Mouse (Mus musculus) erythroblast, adult 5-6 weeks (primary cell): Measurements from ENCODE around the gene Rab3d. TPM values are rescaled to one million over a fixed set of nuclear protein-coding genes. Genes with fewer than 3 reads are reported as not detected.
"Not testable (repeated sequence)": the region's sequence is repeated elsewhere in the genome, so short reads cannot be mapped to it uniquely, and the experiment has no call there.

Experiments
- ATAC-seq: replicated peaks from 2 replicates; pipeline ENCODE4 v1.8.0; 2016; ENCODE audit warnings: moderate number of reproducible peaks, mild to moderate bottlenecking, moderate TSS enrichment, inconsistent platforms; ENCODE audit not compliant: poor library complexity, low FRiP score, severe bottlenecking
- total RNA-seq, 2 experiments: library from RNA; stranded (forward) in 1 of 2; stranded (reverse) in 1 of 2; fragments of 150-400 nt in 1 of 2; fragments of 200-764, 138-1000 nt in 1 of 2; gene quantifications; 2 replicates each; pipeline versions ENCODE4 v1.2.3 to v1.2.4; 2015 to 2017; ENCODE audit warnings: low replicate concordance in 2 of 2

The Rab3d gene
- total RNA-seq, 2 experiments from 2014 or later, result 13.4 to 17.1 TPM

DNA sequence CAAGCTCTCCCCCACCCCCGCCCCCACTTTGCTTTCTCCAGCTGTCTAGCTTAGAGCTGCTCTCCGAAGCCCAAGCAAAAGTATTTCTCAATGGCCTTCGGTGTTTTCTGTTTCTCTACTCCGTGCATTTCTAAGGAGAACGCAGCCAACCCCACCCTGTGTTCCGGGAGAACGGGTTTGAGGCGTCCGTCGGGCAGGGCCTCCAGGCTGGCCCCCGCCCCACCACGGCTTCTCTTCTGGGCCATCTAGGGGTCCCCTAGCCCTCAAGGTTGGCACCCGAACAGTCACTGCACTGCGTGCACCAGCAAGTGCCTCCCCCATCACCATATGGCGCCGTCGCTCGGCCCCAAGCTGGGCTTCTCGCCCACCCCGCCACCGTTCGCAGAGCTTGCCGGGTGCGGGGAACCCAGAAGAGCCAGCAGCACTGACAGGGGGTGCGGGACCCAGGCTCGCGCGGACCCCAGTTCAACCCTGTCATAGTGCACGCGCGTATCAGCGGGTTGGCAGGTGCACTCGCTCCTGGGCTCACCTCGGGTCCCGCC is 428 bp downstream of the Rab3d start:
- ATAC-seq, result no peak

DNA sequence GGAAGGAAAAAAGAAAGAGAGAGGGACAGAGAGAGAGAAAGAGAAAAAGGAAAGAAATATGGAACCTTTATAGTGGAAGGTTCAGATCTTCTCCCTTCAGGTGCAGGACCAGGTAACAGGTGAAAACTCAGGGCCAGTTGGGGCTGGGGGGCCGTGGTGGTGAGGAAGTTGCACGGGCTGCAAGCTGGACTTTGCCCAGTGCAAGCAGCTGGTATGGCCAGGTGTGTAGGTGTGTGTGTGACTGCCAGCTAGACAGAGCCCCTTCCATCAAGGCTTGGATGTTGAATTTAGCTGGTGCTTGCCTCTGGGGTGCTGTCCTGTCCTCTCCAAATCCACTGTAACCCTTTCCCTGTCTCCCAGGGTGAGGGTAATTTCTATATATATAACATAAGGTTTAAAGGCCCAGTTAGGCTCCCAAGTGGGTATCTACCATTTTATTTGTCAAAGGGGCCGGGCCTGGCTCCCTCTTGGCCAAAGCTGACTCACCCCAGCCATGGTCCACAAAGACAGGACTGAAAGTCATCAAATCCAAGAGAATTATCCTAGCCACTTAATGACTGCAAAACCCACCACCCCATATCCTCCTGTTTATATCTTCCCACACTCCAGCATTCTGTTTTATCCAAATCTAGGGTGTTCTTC is 1.0 kb downstream of the Rab3d start:
- no peak for ATAC-seq

DNA sequence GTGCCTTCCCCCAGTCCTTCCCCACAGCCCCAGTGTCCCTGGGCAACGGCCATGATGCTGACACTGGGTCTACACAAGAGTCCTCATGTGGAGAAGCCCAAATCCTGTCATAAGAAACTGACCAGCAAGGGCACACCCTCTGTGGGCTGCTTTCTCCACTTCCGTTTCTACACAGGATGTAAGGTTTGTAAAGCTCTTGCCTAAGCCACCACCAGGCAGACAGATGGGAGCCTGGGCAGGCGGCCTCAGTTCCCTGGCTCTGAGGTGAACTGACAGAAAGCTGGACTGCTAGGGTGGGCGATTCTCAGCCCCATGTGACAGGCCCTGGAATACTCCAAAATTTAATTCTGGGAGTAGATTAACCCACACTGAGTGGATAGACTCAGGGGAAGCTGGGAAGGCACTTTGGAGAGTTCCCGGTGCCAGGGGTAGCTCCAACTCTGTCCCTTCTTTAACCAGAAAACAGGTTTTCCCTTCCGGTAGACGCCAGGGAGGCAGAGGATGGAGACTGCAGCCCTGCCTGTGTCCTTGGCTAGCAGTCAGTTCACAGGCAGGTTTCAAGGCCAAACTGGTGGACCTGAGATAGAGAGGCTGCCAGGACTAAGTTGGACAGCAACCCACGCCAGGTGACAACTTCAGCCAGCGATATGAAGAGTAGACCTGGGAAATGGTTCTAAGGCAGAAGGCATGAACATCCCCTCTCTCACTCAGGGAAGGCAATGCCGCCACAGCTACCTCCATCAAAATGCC is 8.3 kb downstream of the Rab3d start:
- no peak for ATAC-seq

DNA sequence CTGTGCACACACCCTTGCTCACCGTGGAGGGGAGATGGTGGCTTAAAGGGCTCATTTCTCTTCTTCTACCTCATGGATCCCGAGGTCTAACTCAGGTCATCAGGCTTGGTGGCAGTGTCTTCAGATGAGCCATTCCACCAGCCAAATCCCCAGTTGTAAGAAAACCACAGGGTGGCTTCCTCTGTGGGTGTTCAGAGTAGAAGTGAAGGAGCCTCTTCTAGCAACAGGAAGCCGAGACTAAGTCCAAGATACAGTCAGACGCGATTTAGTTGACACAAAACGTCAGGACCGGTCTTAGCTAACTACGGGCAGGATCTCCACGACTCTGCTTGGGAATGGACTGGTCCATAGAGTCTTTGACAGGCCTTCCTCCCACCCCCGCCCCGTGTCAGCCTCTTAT is 9.8 kb downstream of the Rab3d start:
- ATAC-seq, result no peak

DNA sequence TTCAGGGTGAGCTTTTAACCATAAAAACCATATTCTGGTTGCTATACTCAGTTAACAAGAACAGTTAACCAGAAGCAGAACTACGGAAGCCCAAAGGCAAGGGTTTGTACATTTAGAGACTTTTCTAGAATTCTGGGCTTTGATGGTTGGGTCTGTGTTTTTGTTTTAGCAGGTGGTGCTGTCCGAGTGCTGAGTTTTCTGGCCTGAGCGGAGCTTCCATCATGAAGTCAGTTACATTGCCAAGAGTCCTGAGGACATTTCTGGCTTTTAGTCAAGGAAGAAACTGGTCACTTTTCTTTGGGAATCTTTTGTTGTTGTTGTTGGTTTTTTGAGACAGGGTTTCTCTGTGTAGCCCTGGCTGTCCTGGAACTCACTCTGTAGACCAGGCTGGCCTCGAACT is 14.0 kb downstream of the Rab3d start:
- no peak for ATAC-seq

DNA sequence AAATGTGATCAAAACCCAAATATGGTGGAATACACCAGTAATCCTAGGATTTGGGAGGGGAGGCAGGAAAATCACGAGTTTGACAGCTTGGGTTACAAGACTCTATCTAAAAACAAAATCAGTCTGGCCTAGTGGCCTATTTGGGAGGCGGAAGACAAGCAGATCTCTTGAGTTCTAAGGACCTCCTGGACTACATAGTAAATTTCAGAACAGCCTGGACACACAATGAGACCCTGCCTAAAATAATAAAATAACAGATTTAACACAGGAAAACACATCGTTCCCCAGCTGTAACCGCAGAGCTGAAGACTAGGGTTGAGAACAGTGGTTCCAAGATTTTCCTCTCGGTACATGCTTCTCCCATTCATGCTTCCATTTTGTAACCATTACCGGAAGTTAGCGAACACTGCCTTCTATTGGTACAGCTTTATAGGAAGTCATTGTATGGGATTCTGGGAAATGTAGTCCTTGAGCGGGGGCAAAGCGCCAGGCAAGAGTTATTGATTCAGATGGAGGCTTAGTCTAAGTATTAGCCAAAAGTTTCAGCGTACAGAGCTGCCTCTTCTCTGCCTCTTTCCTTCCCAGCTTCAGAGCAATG is 16.7 kb downstream of the Rab3d start:
- ATAC-seq, result no peak

DNA sequence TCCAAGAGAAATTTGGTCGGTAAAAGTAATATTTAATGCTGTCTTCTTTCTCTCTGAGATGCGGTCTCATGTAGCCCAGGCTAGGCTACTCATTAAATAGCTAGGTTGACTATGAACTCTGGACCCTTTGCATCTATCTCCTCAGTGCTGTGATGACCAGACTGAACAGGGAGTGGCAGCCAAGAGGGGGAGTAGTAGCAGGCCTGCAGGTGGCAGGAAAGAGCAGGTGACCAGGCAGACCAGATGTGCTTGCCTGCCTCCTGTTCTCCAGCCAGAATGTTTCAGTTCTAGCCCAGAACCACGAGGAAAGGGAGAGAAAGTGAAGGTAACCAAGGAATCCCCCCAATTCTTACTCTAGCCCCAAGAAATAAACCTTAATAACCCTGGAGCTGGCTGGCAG is 28.8 kb downstream of the Rab3d start:
- ATAC-seq, result no peak

DNA sequence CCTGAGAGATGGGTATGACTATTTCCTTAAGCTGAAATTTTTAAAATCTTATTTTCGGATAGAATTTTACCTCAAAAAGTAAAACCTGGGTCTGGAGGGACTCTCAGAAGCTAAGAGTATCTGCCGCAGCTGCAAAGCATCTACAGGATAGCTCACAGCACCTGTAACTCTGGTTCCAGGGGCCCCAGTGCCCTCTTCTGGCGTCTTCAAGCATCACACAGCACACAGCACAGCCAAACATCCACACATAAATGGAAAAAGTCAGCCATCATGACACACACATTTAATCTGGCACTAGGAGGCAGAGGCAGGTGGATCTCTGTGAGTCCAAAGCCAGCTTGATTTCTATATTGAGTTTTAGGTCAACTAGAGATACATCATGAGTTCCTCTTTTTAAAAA is 41.4 kb downstream of the Rab3d start:
- ATAC-seq, result no peak

DNA sequence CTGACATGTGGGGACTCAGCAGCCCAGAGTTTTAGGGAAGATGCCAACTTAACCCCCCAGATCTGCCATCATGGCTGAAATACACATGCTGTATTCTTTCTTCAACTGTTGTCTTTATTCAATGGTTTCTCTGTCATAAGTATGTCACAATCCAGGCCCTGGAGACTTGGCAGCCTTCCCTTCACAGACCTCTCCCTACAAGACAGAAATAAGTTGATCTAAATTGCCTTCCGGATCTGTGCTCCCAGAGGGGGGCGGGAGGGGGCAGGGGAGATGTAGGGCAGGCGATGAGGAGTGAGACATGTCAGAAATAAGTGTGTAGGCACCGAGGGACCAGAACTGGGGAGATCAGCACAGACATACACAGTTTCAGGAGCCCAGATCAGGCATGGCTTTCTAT is 45.8 kb downstream of the Rab3d start:
- ATAC-seq, result no peak

DNA sequence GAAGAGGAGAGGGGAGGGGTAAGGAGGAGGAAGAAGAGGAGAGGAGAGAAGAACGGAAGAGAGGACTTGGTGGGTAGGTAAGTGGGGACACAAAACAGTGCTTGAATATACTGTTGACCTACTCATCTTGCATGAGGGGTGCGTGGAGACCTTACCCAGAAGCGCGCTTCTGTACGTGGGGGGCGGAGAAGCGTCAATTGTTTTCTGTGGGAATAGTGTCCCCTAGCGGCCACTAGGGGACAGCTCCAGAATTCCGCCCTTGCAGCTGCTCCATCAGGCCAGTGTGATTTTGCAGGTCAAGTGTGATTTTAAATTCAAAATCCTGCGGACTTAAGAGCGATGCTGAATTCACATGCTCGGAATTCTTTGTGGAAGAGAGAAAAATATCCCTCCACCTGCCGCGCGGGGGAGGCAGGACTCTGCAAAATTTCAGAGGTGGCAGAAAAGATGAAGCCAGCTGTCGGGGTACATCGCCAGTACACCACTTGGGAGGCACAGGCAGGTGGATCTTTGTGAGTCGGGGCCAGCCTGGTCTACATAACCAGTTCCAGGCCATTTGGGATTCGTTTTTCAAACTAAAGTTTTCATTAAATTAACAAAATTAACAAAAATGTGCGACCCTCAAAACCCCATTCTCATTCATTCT is 47.0 kb downstream of the Rab3d start:
- ATAC-seq, result no peak

DNA sequence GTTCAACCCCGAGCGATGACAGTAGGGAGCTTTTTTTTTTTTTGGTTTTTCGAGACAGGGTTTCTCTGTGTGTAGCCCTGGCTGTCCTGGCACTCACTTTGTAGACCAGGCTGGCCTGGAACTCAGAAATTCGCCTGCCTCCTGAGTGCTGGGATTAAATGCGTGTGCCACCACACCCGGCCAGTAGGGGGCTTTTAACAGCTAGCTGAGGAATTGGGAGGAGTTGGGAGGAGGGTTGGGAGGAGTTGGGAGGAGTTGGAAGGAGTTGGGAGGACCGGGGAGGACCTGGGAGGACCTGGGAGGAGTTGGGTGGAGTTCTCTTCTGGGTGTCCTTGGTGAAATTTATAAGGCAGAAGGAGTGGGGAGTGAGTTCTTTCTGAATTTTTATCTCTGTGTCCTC is 48.7 kb downstream of the Rab3d start:
- ATAC-seq, result not testable (repeated sequence)

DNA sequence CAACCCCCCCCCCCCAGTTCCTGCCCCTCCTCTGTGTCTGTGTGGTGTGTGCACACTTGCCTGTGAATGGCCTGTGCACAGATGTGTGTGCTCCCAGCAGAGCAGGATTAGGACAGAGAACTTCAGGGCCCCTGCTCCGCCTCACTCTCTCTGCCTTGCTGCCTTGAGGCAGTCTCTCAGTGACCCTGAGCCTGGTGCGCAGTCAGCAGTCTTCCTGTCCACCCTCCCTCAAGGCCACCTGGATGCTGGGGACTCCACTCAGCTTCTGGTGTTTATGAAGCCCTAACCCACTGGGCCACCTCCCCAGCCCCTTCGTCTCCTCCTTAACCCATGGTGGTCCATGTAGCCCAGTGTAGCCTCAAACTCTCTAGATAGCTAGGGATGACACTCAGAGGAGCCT is 50.3 kb downstream of the Rab3d start:
- ATAC-seq, result no peak

DNA sequence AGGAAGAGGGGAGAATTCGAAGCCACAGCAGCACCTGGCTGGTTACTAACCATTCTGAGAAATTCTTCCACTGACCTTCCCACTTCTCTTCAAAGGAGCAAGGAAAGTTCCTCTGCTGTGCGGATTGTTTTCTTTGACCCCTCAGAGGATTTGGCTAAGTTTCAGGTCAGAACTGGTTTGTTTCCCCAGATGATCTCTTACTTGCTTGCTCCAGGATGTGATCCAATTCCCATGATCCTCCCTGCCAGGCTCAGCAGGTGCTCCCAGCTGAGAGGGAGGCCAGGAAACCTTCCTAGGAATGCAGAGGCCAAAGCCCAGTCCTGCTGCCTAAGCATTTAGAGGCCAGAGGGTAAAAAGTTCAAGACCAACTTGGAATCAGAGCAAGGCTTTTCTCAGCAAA is 51.4 kb downstream of the Rab3d start:
- ATAC-seq, result no peak

DNA sequence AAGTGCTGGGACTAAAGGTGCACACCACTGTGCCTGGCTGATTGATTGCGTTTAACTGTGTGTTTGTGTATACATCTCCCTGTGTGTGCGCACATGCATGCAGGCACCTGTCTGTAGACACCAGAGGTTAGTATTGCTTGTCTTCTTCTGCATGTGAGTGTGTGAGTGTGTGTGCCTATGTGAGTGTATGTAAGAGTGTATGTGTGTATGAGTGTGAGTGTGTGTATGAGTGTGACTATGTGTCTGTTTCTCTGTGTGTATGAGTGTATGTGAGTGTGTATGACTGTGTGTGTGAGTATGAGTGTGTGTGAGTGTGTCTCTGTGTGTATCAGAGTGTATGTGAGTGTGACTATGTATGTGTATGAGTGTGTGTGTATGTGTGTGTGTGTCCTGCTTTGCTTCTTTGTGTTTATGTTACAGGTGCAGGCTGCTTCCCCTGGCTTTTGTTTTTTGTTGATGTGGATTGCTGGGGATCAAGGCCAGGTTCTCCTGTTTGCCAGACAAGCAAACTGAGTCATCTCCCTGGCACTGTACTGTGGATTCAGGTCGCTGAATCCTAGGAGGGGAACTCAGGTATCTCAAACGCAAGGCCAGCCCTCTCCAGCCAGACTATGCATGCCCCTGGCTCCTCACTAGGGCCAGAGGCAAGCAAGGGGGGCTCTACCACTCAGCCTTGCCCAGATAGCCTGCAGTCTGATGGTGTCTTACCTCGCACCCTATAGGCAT is 52.2 kb downstream of the Rab3d start:
- no peak for ATAC-seq

DNA sequence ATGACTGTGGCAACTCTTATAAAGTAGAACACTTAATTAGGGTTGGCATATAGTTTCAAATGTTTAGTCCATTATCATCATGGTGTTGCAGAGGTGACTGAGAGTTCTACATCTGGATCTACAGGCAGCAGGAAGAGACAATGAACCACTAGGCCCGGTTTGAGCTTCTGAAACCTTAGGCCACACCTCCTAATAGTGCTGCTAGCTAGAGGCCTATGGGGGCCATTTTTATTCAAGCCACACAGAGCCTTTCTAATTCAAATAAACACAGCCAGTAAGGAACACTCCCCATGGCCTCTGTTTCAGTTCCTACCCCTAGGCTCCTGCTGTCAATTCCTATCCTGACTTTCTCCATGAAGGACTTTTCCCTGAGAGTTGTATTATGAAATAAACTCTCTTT is 55.8 kb downstream of the Rab3d start:
- ATAC-seq, result no peak

DNA sequence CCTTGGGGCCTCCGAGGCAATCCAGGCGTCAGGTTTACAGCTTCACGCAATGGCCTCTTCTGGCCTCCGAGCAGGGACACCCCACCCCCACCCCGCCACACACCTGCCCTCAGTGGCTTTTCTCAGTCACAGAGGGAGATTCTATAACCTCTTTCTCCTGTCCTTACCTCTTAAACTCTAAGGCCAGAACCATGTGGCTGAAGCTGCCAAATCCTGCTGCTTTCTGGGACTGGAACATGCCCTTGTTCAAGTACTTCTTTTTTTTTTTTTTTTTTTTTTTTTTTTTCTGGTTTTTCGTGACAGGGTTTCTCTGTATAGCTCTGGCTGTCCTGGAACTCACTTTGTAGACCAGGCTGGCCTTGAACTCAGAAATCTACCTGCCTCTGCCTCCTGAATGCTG is 57.6 kb downstream of the Rab3d start:
- ATAC-seq, result not testable (repeated sequence)

DNA sequence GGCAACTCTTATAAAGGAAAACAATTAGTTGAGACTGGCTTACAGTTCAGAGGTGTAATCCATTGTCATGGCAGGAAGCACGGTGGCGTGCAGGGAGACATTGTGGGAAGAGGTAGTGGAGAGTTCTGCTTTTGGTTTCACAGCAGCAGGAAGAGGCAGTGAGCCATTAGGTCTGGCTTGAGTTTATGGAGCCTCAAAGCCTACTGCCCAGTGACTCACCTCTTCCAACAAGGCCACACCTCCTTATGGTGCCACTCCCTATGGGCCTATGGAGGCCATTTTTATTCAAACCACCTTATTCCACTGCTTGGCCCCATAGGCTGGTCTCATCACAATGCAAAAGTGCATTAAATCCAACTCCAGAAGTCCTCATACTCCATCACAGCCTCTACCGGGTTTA is 58.4 kb downstream of the Rab3d start:
- no peak for ATAC-seq

DNA sequence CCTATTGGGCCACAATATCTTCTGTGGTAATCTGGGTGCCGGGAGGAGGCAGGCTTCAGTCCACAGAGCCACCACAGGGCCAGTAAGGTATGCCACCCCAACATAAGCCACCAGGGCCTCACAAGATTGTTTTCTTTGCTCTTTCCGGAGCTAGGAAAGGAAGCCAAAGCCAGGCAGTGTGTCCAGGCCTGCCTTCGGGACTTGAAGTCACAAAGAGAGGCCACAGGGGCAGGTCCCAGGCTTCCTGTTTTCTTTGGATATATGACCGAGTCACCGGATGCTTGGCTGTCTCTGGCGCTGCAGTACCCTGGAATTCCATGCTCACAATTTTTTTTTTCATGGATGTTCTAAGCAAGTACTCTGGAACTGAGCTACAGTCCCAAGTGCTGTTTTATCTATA is 59.9 kb downstream of the Rab3d start:
- no peak for ATAC-seq

DNA sequence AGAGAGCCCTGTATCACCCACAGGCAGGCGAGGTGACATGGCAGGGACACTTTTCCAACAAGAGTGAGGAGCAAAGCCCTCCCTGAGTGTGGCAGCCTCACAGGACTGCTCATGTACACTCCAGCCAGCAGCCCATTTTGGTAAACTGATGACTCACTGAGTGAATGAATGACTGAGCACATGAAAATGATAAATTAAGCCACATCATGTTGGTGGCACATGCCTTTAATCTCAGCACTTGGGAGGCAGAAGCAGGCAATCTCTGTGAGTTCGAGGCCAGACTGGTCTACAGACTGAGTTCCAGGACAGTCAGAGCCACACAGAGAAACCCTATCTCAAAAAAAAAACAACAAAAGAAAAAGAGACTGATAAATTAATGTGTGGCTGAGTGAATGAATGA is 60.5 kb downstream of the Rab3d start:
- ATAC-seq, result no peak
